Mouse (Mus musculus): Measurements from ENCODE around the gene Vmn1r233. TPM values are rescaled to one million over a fixed set of nuclear protein-coding genes. Genes with fewer than 3 reads are reported as not detected.

The Vmn1r233 gene
- not detected for total RNA-seq (2023)

DNA sequence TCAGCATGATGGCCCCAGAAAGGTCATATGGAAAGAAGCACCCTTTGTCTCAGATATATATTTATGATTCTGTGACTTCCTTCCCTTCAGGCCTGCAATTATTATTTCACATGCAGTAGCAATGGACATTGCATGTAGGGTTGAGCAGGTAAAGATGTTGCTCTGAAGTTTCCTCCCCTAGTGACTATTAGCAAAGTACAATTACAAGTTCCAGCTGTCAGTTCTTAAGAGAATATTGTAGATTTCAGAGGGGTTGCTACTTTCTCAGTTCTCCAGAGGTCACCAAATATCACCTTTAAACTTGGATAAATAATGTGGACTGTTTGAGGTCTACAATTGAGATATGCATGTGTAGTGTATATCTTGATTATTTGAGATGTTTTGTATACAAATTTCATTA is at the start of gene Vmn1r233:
TSS of gene Vmn1r233 (minus strand) at position 101 of the 400 bp plus-strand sequence.

DNA sequence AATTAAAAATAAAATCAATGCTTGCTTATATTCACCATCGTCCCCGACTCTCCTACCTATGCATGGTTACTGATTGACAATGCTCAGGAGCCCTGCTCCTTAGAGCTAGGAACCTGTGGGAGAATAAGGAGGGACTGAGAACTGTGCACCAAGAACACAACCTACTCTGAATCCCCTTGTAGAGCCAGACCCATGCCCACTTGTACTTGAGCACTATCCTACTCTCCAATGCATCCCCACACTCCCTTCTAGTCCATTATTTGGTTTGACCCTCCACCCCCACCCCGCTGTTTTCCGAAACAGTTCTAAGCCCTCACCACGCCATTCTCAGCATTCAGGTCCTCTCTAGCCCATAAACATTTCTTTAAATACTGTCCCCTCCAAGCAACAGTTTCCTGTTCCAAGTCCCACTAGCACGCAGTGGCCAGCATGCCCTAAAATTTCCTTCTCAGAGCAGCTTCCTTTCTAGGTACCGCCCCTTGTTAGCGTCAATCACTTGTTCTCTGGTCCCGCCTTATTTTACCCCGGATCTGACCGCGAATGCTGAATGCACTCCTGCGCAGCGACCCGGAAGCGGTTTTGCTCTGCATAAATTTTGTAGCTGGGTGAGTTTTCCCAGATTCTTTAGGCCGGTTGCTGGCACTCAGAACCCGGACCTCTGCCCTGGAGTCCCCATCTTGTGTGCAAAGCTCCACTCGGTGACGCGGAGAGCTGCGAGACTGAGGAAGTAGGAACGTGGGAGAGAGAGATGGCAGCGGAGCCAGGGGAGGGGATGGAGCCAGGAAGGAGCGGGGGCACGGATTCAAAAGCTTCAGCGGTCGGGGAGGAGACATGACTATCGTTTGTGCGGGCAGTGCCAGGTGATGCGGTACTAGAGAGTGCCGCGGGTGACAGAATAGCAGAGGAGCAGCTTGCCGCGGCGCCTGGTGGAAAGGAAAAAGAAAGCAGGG is 12.4 kb upstream of the Vmn1r233 start, which contains the start of gene Zfp160:
TSS of gene Zfp160 (plus strand) at position 522 of the 950 bp plus-strand sequence.

DNA sequence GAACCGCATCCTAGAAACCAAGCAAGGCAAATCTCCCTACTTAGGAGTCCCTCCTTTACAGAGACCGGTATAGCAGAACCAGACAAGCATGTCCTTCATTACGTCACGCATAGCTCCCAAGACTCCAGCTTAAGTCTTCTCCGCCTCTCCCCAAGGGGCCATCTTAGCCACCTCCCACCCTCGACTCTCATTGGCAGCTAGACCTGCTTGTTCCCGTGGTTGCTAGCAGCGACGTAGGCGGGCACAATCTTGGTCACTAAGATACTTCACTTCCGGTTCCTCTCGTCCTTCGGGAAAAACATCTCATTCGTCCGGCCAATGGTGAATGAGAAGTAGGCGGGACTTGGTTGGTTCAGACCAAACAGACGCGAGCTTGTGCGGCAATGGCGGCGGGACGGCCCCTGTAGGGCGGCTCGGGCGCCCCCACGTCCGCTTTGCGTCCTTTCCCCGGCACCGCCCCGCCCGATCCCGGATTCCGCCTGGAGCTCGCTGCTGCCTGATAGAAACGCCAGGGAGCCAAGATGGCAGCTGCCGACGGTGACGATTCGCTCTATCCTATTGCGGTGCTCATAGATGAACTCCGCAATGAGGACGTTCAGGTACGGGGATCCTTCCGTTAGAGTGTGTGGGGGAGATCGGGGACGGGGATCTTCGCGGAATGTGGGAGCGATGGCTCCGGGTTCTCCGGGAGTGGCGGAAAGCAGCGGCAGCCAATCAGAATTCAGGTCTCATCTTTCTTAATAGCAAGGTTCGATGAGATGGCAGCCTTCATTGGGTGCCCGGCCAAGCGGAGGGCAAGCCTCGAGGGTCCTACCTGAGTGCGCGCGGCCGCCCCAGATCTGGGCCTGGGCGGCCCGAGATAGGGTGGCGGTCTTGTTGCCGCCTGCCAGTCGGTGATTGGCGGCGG is 51.0 kb downstream of the Vmn1r233 start, which contains the start of gene Ppp2r1a:
TSS of gene Ppp2r1a (plus strand) at position 327 of the 907 bp plus-strand sequence.

Other genes with a start within 250 kb of the Vmn1r233 start
- gene Vmn1r228, start 210.3 kb downstream of the Vmn1r233 start, total RNA-seq (2023), result not detected
- not detected for gene Vmn1r229, start 184.9 kb downstream of the Vmn1r233 start, total RNA-seq (2023)
- gene Vmn1r230, start 156.0 kb downstream of the Vmn1r233 start, total RNA-seq (2023), result not detected
- gene Vmn1r231, start 91.4 kb downstream of the Vmn1r233 start, total RNA-seq (2023), result not detected
- not detected for gene Vmn1r232, start 76.8 kb downstream of the Vmn1r233 start, total RNA-seq (2023)
- gene Ppp2r1a, start 51.2 kb downstream of the Vmn1r233 start, total RNA-seq (2023), result 100 to 1,000 TPM; 191 to 201 TPM
- gene Zfp160, start 12.4 kb upstream of the Vmn1r233 start, total RNA-seq (2023), result 1 to 10 TPM; 6.4 to 9.6 TPM
- not detected for gene Vmn1r234, start 229.6 kb upstream of the Vmn1r233 start, total RNA-seq (2023)

All from neutrophil, adult 83 days (primary cell).